Mouse (Mus musculus): Measurements from ENCODE around the gene Asxl1. TPM values are rescaled to one million over a fixed set of nuclear protein-coding genes. Genes with fewer than 3 reads are reported as not detected.

Gene Asxl1
- total and polyA plus RNA-seq, 3 experiments: 15.2 to 35.5 TPM; not detected in 1

GRCm38 (mm10) chr2:153426931-153427330, 81.3 kb downstream of the Asxl1 start:
- DNase-seq (ENCODE audit: low read depth, low spot score): no peak
- no peaks in the 10 kb centered on the region for H3K9me3 ChIP-seq (replicated peaks; ENCODE audit: insufficient read depth, low read length)
- no peak overlapping the region for H3K9ac ChIP-seq (ENCODE audit: control insufficient read depth, low read depth, low read length, poor library complexity, severe bottlenecking)
- no peaks in the 10 kb centered on the region for H3K36me3 ChIP-seq (ENCODE audit: control insufficient read depth in 1 of 2, insufficient read depth in 2 of 2, low read length in 2 of 2)
- no peak overlapping the region for H3K4me3 ChIP-seq (ENCODE audit: control insufficient read depth in 1 of 2, insufficient read depth in 1 of 2, low read depth in 2 of 2, low read length in 2 of 2)
- H3K27me3 ChIP-seq (ENCODE audit: control insufficient read depth in 1 of 2, insufficient read depth in 2 of 2, low read length in 2 of 2): no peaks in the 10 kb centered on the region
- no peak overlapping the region for H3K27ac ChIP-seq (ENCODE audit: control insufficient read depth, low read depth, low read length)
- no peak for TF ChIP-seq BHLHE40 (IDR thresholded peaks at IDR 0.05; ENCODE audit: borderline replicate concordance, low read depth, low read length)
- no peak for TF ChIP-seq SIN3A (IDR thresholded peaks at IDR 0.05; ENCODE audit: low read length)
- no peak for TF ChIP-seq ZMIZ1 (IDR thresholded peaks at IDR 0.05; ENCODE audit: low read depth, low read length)
- no peak for TF ChIP-seq TBP (IDR thresholded peaks at IDR 0.05; ENCODE audit: low read depth, low read length)
- TF ChIP-seq MAFK (IDR thresholded peaks at IDR 0.05; ENCODE audit: borderline replicate concordance, low read depth, low read length): no peak
- TF ChIP-seq USF1 (IDR thresholded peaks at IDR 0.05; ENCODE audit: low read depth, low read length): 0 out of 2 replicates have a peak, but pooled peaks have one; percentile 8
- TF ChIP-seq USF2 (IDR thresholded peaks at IDR 0.05; ENCODE audit: borderline replicate concordance in 1 of 2, insufficient read depth in 1 of 2, low read depth in 1 of 2, low read length in 2 of 2): no peak
- TF ChIP-seq MAX (IDR thresholded peaks at IDR 0.05; ENCODE audit: low read length): no peak
- no peaks in the 10 kb centered on the region for H3K4me1 ChIP-seq (ENCODE audit: control insufficient read depth in 1 of 2, insufficient read depth in 2 of 2, low read length in 2 of 2)
- H3K79me2 ChIP-seq (ENCODE audit: control insufficient read depth, insufficient read depth, low read length, poor library complexity): no peaks in the 10 kb centered on the region

- DNase-seq (ENCODE audit: low read depth, low spot score): no peak
- no peaks in the 10 kb centered on the region for H3K79me2 ChIP-seq (ENCODE audit: control insufficient read depth, insufficient read depth, low read length, poor library complexity)
- H3K4me3 ChIP-seq (ENCODE audit: control insufficient read depth in 1 of 2, insufficient read depth in 1 of 2, low read depth in 2 of 2, low read length in 2 of 2): no peak overlapping the region
- no peaks in the 10 kb centered on the region for H3K4me1 ChIP-seq (ENCODE audit: control insufficient read depth in 1 of 2, insufficient read depth in 2 of 2, low read length in 2 of 2)
- no peaks in the 10 kb centered on the region for H3K27me3 ChIP-seq (ENCODE audit: control insufficient read depth in 1 of 2, insufficient read depth in 2 of 2, low read length in 2 of 2)
- H3K9ac ChIP-seq (ENCODE audit: control insufficient read depth, low read depth, low read length, poor library complexity, severe bottlenecking): no peak overlapping the region
- H3K27ac ChIP-seq (ENCODE audit: control insufficient read depth, low read depth, low read length): no peak overlapping the region
- H3K9me3 ChIP-seq (replicated peaks; ENCODE audit: insufficient read depth, low read length): no peaks in the 10 kb centered on the region
- no peaks in the 10 kb centered on the region for H3K36me3 ChIP-seq (ENCODE audit: control insufficient read depth in 1 of 2, insufficient read depth in 2 of 2, low read length in 2 of 2)
- TF ChIP-seq KAT2A (conservative IDR thresholded peaks at IDR 0.05; ENCODE audit: low read depth, low read length): no peak
- no peak for TF ChIP-seq SMC3 (IDR thresholded peaks at IDR 0.05; ENCODE audit: low read depth, low read length)
- TF ChIP-seq RAD21 (IDR thresholded peaks at IDR 0.05; ENCODE audit: low read depth, low read length): no peak
- no peak for TF ChIP-seq BHLHE40 (IDR thresholded peaks at IDR 0.05; ENCODE audit: borderline replicate concordance, low read depth, low read length)
- TF ChIP-seq JUND (IDR thresholded peaks at IDR 0.05; ENCODE audit: low read depth, low read length): no peak
- TF ChIP-seq MEF2A (IDR thresholded peaks at IDR 0.05; ENCODE audit: extremely low read depth, insufficient replicate concordance, low read depth, low read length, poor library complexity, severe bottlenecking): no peak
- TF ChIP-seq MAX (IDR thresholded peaks at IDR 0.05; ENCODE audit: low read length): no peak
- no peak for TF ChIP-seq ETS1 (IDR thresholded peaks at IDR 0.05; ENCODE audit: low read depth, low read length)
- TF ChIP-seq POLR2AphosphoS5 (IDR thresholded peaks at IDR 0.05; ENCODE audit: borderline replicate concordance, low read depth, low read length): no peak
- no peak for TF ChIP-seq ELF1 (IDR thresholded peaks at IDR 0.05; ENCODE audit: low read depth, low read length)
Observed at GRCm38 (mm10) chr2:153428485-153428884, 82.9 kb downstream of the Asxl1 start.

Measured in MEL (cell line).